Mouse (Mus musculus) heart, postnatal 4 days (tissue): ENCODE measurements around the gene Apold1. TPM values are rescaled to one million over a fixed set of nuclear protein-coding genes. Genes with fewer than 3 reads are reported as not detected.

Experiments used
- total RNA-seq, 2 experiments: library from RNA; stranded (reverse); gene quantifications; 2 replicates each; pipeline ENCODE4 v1.2.3; 2021

The Apold1 gene
- total RNA-seq, 2 experiments from 2014 or later = 29.5 to 36.8 TPM

Other genes with a start within 250 kb of the Apold1 start
- 10 to 100 TPM; 32.4 to 34.9 TPM for gene Dusp16, start 189.1 kb upstream of the Apold1 start, total RNA-seq
- gene Crebl2, start 151.6 kb upstream of the Apold1 start, total RNA-seq = 1 to 10 TPM; 2.4 to 2.8 TPM
- gene Gpr19, start 83.1 kb upstream of the Apold1 start, total RNA-seq = 1 to 10 TPM; 6.3 to 6.6 TPM
- gene Cdkn1b, start 61.3 kb upstream of the Apold1 start, total RNA-seq = 10 to 100 TPM; 46.1 to 47.7 TPM
- gene Ddx47, start 29.9 kb downstream of the Apold1 start, total RNA-seq = 10 to 100 TPM; 42.2 to 44.1 TPM
- gene Gprc5a, start 83.9 kb downstream of the Apold1 start, total RNA-seq = 1 to 10 TPM; 3.7 to 4.0 TPM
- under 1 TPM in 1 of 2 experiments, not detected in 1; 0.26 TPM for gene Gprc5d, start 136.6 kb downstream of the Apold1 start, total RNA-seq
- gene Fam234b, start 216.3 kb downstream of the Apold1 start, total RNA-seq = 1 to 10 TPM; 7.2 to 8.0 TPM
- gene Hebp1, start 216.3 kb downstream of the Apold1 start, total RNA-seq = 10 to 100 TPM; 45.0 to 59.6 TPM